Mouse (Mus musculus) layer of hippocampus, postnatal 36 days (tissue): ENCODE measurements around the gene Cic. TPM values are rescaled to one million over a fixed set of nuclear protein-coding genes. Genes with fewer than 3 reads are reported as not detected.

Source experiments
- DNase-seq, 2 experiments: peaks; one replicate each; pipeline ENCODE4 v3.0.0; 2022
- total RNA-seq, 2 experiments: library from RNA; stranded (reverse); gene quantifications; 2 replicates each; pipeline ENCODE4 v1.2.3; 2021

Cic gene
- total RNA-seq: 100 to 1,000 TPM; 173 to 213 TPM

- DNase-seq: peak; percentile 99
Observed at GRCm38 (mm10) chr7:25267301-25267750, at the start of gene Cic. Gene Cic, plus strand, starts transcription at chr7:25267704.

GRCm38 (mm10) chr7:25218705-25219415, 48.6 kb upstream of the Cic start:
- peak; percentile 30 to 42 for DNase-seq

GRCm38 (mm10) chr7:25219416-25219750, 48.1 kb upstream of the Cic start:
- no peak for DNase-seq

- peak; percentile 96 for DNase-seq
Observed at GRCm38 (mm10) chr7:25219756-25220456, 47.6 kb upstream of the Cic start.

- DNase-seq: no peak
Observed at GRCm38 (mm10) chr7:25220457-25221101, 46.9 kb upstream of the Cic start, which contains the start of gene Dedd2. Gene Dedd2, minus strand, starts transcription at chr7:25220615.

- DNase-seq: peak; percentile 96 to 99
Observed at GRCm38 (mm10) chr7:25221102-25221883, 46.2 kb upstream of the Cic start, which contains the start of gene Zfp526. Gene Zfp526, plus strand, starts transcription at chr7:25221425.

- no peak for DNase-seq
Observed at GRCm38 (mm10) chr7:25222275-25222967, 45.1 kb upstream of the Cic start.

- DNase-seq: no peak
Observed at GRCm38 (mm10) chr7:25227523-25228300, 39.8 kb upstream of the Cic start.

GRCm38 (mm10) chr7:25230690-25231285, 36.7 kb upstream of the Cic start:
- DNase-seq: no peak

GRCm38 (mm10) chr7:25232101-25232648, 35.3 kb upstream of the Cic start:
- DNase-seq: no peak

GRCm38 (mm10) chr7:25233061-25233460, 34.4 kb upstream of the Cic start:
- no peak for DNase-seq

- no peak for DNase-seq
Observed at GRCm38 (mm10) chr7:25235526-25235925, 32.0 kb upstream of the Cic start.

- peak; percentile 98 for DNase-seq
Observed at GRCm38 (mm10) chr7:25237249-25238014, 30.1 kb upstream of the Cic start, which contains the start of gene Gsk3a. Gene Gsk3a, minus strand, starts transcription at chr7:25237851.

GRCm38 (mm10) chr7:25238015-25238706, 29.3 kb upstream of the Cic start:
- DNase-seq: peak; percentile 94 to 95

- DNase-seq: peak; percentile 82 to 83
Observed at GRCm38 (mm10) chr7:25238829-25239623, 28.5 kb upstream of the Cic start.

- no peak for DNase-seq
Observed at GRCm38 (mm10) chr7:25240631-25241030, 26.9 kb upstream of the Cic start.

- DNase-seq: peak; percentile 73
Observed at GRCm38 (mm10) chr7:25241062-25241461, 26.4 kb upstream of the Cic start.

- no peak for DNase-seq
Observed at GRCm38 (mm10) chr7:25243361-25243760, 24.1 kb upstream of the Cic start.
